Mouse (Mus musculus) small intestine, adult 2 months (tissue): Measurements from ENCODE around the gene Grm2.

Source experiments
- CTCF ChIP-seq: fragments of 200-500 bp; IDR thresholded peaks from 2 replicates; pipeline ENCODE4 v1.5.1; 2012; ENCODE audit warnings: low read depth, mild to moderate bottlenecking, control low read depth, inconsistent platforms, low read length, moderate library complexity, mixed read lengths; ENCODE audit not compliant: insufficient replicate concordance, insufficient read length; ENCODE audit errors: extremely low read depth
- POLR2A ChIP-seq: fragments of 200-500 bp; IDR thresholded peaks from 2 replicates; pipeline ENCODE4 v1.6.1; 2012; ENCODE audit warnings: low read depth, mild to moderate bottlenecking, control low read depth, inconsistent platforms, low read length, moderate library complexity

DNA sequence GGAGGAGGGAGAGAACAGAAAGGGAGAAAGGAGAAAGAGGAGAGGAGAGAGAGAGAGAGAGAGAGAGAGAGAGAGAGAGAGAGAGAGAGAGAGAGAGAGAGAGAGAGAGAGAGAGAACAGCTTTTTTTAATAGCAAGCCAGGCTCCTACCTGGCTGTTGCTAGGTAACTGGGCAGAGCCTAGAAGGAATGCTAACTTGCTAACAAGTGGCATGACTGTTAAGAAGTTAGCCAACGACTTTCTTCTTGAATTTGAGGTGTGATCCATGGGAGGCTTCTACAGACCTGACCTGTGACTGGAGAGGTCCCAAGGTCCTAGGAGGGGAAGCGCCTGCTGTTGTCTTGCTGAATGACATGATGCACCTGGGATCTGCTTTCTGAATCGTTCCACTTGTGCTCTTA is 41.3 kb downstream of the Grm2 start:
- no peak for TF ChIP-seq CTCF
- TF ChIP-seq POLR2A, result no peak
